Mouse (Mus musculus) G1E (cell line): ENCODE results near the gene Atpaf1. TPM values are rescaled to one million over a fixed set of nuclear protein-coding genes. Genes with fewer than 3 reads are reported as not detected.

Experiments
- ATAC-seq: 2 replicates; pipeline ENCODE4 v1.8.0; 2016; ENCODE audit warnings: mild to moderate bottlenecking; ENCODE audit not compliant: insufficient number of reproducible peaks, poor library complexity, low FRiP score, severe bottlenecking; ENCODE audit errors: extremely low read depth
- DNase-seq: peaks from one replicate; pipeline ENCODE4 v3.0.0; 2012; ENCODE audit warnings: low spot score
- H3K27me3 ChIP-seq: 2 replicates; pipeline ENCODE4 v1.6.1; 2012; ENCODE audit warnings: mild to moderate bottlenecking, low read length, inconsistent platforms; ENCODE audit not compliant: insufficient read depth
- H3K36me3 ChIP-seq: replicated peaks from 2 replicates; pipeline ENCODE3; 2012; ENCODE audit warnings: mild to moderate bottlenecking, inconsistent platforms
- H3K4me1 ChIP-seq: 2 replicates; pipeline ENCODE4 v1.6.1; 2012; ENCODE audit warnings: low read depth, low read length, inconsistent platforms, mixed read lengths; ENCODE audit not compliant: insufficient read depth
- H3K4me3 ChIP-seq: 2 replicates; pipeline ENCODE4 v1.5.1; 2012; ENCODE audit warnings: low read depth, mild to moderate bottlenecking, inconsistent platforms, low read length, moderate library complexity, mixed read lengths
- H3K9me3 ChIP-seq: replicated peaks from 2 replicates; pipeline ENCODE4 v1.6.1; 2012; ENCODE audit warnings: inconsistent platforms
- CTCF ChIP-seq: IDR thresholded peaks from 2 replicates; pipeline ENCODE4 v1.5.1; 2012; ENCODE audit warnings: low read depth, low read length, inconsistent platforms, mixed read lengths
- GATA1 ChIP-seq: IDR thresholded peaks from 2 replicates; pipeline ENCODE4 v1.6.1; 2012; ENCODE audit warnings: borderline replicate concordance, low read length, inconsistent platforms, mixed read lengths
- GATA2 ChIP-seq: IDR thresholded peaks from 2 replicates; pipeline ENCODE4 v1.6.1; 2012; ENCODE audit warnings: low read depth, low read length, inconsistent platforms, borderline replicate concordance
- POLR2AphosphoS5 ChIP-seq: IDR thresholded peaks from 2 replicates; pipeline ENCODE4 v1.6.1; 2012; ENCODE audit warnings: low read depth, low read length, inconsistent platforms; ENCODE audit not compliant: insufficient replicate concordance
- TAL1 ChIP-seq: conservative IDR thresholded peaks from 2 replicates; pipeline ENCODE4 v1.6.1; 2012; ENCODE audit warnings: low read depth, low read length, inconsistent platforms, mixed read lengths
- polyA plus RNA-seq: library from polyadenylated mRNA; stranded (reverse); fragments of >175 nt; gene quantifications from 2 replicates; pipeline ENCODE4 v1.2.3, GENCODE M21; 2012
- total RNA-seq, 2 experiments: library from RNA; stranded (forward) in 1 of 2; stranded (reverse) in 1 of 2; fragments of 200-1000 nt in 1 of 2; fragments of >200 nt in 1 of 2; fragmentation: Nextera tagmentation in 1 of 2; gene quantifications; 2 replicates each; pipeline ENCODE4 v1.2.3; 2014 to 2017

Atpaf1 gene
- total and polyA plus RNA-seq, 3 experiments = 11.1 to 26.9 (median 13.5) TPM

- DNase-seq (no peak), ATAC-seq (no peak)
- no peaks in the 10 kb centered on the region for H3K4me1 ChIP-seq
- peaks cover 76% of the 10 kb centered on the region for H3K36me3 ChIP-seq
- no peak for TF ChIP-seq CTCF
- TF ChIP-seq GATA2 = no peak
- TF ChIP-seq GATA1 = no peak
- TF ChIP-seq TAL1 = no peak
- TF ChIP-seq POLR2AphosphoS5 = no peak
- H3K27me3 ChIP-seq = no peaks in the 10 kb centered on the region
- H3K4me3 ChIP-seq = no peak overlapping the region
- no peaks in the 10 kb centered on the region for H3K9me3 ChIP-seq
Observed at GRCm38 (mm10) chr4:115767647-115768467, 16.8 kb upstream of the Atpaf1 start.

GRCm38 (mm10) chr4:115775056-115775455, 9.6 kb upstream of the Atpaf1 start:
- H3K27me3 ChIP-seq = no peaks in the 10 kb centered on the region
- no peaks in the 10 kb centered on the region for H3K9me3 ChIP-seq
- no peak for ATAC-seq
- no peaks in the 10 kb centered on the region for H3K4me1 ChIP-seq
- TF ChIP-seq GATA1 (no peak), GATA2 (no peak), CTCF (no peak), POLR2AphosphoS5 (no peak), TAL1 (no peak)
- peaks cover 59% of the 10 kb centered on the region for H3K36me3 ChIP-seq
- no peak for DNase-seq
- H3K4me3 ChIP-seq = no peak overlapping the region

- Histone ChIP-seq H3K9me3 (no peaks in the 10 kb centered on the region), H3K27me3 (no peaks in the 10 kb centered on the region), H3K4me3 (no peak overlapping the region), H3K4me1 (no peaks in the 10 kb centered on the region), H3K36me3 (peaks cover 43% of the 10 kb centered on the region)
- no peak for TF ChIP-seq POLR2AphosphoS5
- ATAC-seq (no peak), DNase-seq (no peak)
Observed at GRCm38 (mm10) chr4:115777627-115778026, 7.0 kb upstream of the Atpaf1 start.

- TF ChIP-seq GATA2 (no peak), POLR2AphosphoS5 (no peak), GATA1 (no peak), CTCF (no peak), TAL1 (no peak)
- Histone ChIP-seq H3K4me3 (no peak overlapping the region), H3K36me3 (peaks cover 21% of the 10 kb centered on the region), H3K27me3 (peaks cover 7% of the 10 kb centered on the region; the same call in 1 of the 2 replicates), H3K4me1 (peaks cover 9% of the 10 kb centered on the region; the same call in 1 of the 2 replicates), H3K9me3 (no peaks in the 10 kb centered on the region)
- ATAC-seq (no peak), DNase-seq (no peak)
Observed at GRCm38 (mm10) chr4:115780269-115780668, 4.3 kb upstream of the Atpaf1 start.

GRCm38 (mm10) chr4:115780918-115781317, 3.7 kb upstream of the Atpaf1 start, which contains the start of gene Tex38:
TSS of gene Tex38 (minus strand) at chr4:115781018.
- Histone ChIP-seq H3K27me3 (peaks cover 7% of the 10 kb centered on the region; the same call in 1 of the 2 replicates), H3K4me3 (no peak within 1 kb of the TSS), H3K4me1 (peaks cover 14% of the 10 kb centered on the region), H3K9me3 (no peaks in the 10 kb centered on the region), H3K36me3 (peaks cover 21% of the 10 kb centered on the region)
- DNase-seq (no peak), ATAC-seq (no peak)
- TF ChIP-seq GATA2 (no peak), POLR2AphosphoS5 (no peak), GATA1 (no peak), CTCF (no peak), TAL1 (no peak)

DNA sequence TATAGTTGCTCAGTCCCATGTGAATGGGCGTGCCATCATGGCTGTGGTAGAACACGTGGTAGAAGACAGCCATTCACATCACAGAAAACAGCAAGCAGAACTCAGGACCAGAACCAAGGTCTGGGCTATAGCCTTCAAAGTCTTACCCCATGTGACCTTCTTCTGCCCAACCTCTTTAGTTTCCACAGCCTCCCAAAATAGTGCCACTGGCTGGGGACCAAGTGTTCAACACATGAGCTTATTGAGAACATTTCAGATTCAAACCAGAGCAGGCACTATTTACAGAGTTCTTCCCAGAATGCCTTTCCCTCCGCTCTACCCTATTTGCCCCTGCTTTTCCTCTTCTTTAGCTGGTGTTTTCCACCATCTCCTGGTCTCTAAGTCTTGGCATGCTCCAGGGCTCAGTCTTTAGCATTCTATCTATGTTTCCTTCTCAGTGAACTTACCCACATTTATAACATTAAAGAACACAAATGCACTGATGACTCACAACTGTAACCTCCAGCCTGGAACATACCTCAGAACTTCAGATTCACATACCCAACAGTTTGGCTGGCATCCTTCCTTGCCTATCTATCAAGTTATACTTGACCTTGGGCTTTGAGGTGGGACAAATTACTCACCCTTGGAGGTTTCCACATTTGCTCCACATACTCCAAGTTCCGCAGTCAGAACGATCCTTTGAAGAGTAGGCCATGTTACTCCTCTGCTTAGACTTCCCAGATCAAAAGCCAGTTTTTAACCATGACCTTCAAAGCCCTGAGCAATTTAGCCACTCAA, 2.4 kb upstream of the Atpaf1 start:
- TF ChIP-seq CTCF = no peak
- no peak for TF ChIP-seq TAL1
- no peak for TF ChIP-seq GATA2
- TF ChIP-seq GATA1 = no peak
- no peak for TF ChIP-seq POLR2AphosphoS5
- H3K27me3 ChIP-seq = peaks cover 7% of the 10 kb centered on the region; the same call in 1 of the 2 replicates
- H3K36me3 ChIP-seq = peaks cover 13% of the 10 kb centered on the region
- H3K4me1 ChIP-seq = peaks cover 15% of the 10 kb centered on the region
- no peaks in the 10 kb centered on the region for H3K9me3 ChIP-seq
- DNase-seq (no peak), ATAC-seq (no peak)
- no peak overlapping the region for H3K4me3 ChIP-seq
